Mouse (Mus musculus): ENCODE data around the gene Zmynd8.

DNA sequence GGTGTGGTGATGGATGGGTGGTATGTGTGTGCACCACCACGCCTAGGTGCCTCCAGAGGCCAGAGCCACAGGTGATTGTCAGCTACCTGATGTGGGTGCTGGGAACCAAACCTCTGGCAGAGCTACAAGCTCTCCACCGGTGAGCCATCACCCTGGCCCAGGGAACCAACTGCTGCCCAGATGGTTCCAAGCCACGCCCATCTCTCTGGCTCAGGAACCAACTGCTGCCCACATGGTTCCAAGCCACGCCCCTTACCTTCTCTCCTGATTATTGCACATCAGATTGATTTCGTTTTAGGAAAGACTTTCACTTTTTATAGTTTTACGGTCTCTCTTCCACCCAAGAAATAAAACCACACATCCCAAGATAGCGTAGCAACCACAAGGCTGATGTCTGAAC lies 150.8 kb downstream of the Zmynd8 start:
- TF ChIP-seq GATA1 (IDR thresholded peaks at IDR 0.05; ENCODE audit: borderline replicate concordance, low read length) = no peak
- no peak for TF ChIP-seq FLI1 (IDR thresholded peaks at IDR 0.05; ENCODE audit: low read length)
